Comparison of ENCODE assay signal across 8 mouse cellular contexts in the genomic region with DNA sequence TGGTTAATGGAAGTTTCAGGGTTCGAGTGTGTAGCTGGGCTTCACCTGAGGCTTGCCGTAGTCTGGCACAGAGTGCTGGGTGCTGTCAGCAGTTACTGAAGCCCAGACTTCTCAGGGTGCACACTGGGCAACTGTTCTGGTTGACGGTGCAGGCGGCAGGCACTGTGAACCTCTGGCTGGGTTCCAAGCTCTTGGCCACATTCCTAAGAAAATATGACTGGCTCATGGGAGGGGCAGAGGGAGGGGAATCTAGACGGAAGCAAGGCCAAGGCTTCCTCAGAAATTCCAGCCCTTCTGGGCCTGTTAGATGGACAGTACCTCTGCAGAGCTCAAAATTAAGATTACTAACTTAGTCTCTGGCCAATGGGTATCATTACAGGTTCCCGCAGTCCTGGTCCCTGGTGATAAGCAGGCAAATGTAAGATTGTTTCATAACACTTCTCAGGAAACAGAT. TPM values are rescaled to one million over a fixed set of nuclear protein-coding genes. Genes with fewer than 3 reads are reported as not detected.
DNase-seq lines count a peak whose midpoint lies in the region; ATAC-seq and TF ChIP-seq lines count a peak whose summit lies in the region.

No protein-coding gene starts in this region.

- peaks cover 3% of the 10 kb centered on the region; the same call in 1 of the 2 replicates for H3K4me1 ChIP-seq in embryonic facial prominence, embryonic 11.5 days (ENCODE audit: control insufficient read depth, insufficient read depth, low read length)
- H3K4me1 ChIP-seq in embryonic facial prominence, embryonic 10.5 days, result peaks cover 39% of the 10 kb centered on the region
- H3K4me1 ChIP-seq in heart, embryonic 12.5 days (replicated peaks), result peaks cover 78% of the 10 kb centered on the region
- peaks cover 15% of the 10 kb centered on the region for H3K4me1 ChIP-seq in kidney, postnatal 0 days (replicated peaks; ENCODE audit: insufficient read depth, low read length)

- H3K9me3 ChIP-seq in embryonic facial prominence, embryonic 11.5 days (replicated peaks; ENCODE audit: control insufficient read depth, low read length), result no peaks in the 10 kb centered on the region
- H3K9me3 ChIP-seq in embryonic facial prominence, embryonic 10.5 days, result no peaks in the 10 kb centered on the region
- H3K9me3 ChIP-seq in heart, embryonic 12.5 days (replicated peaks), result no peaks in the 10 kb centered on the region
- no peaks in the 10 kb centered on the region for H3K9me3 ChIP-seq in kidney, postnatal 0 days (replicated peaks; ENCODE audit: low read length)

- no peak for ATAC-seq in embryonic facial prominence, embryonic 11.5 days (replicated peaks; ENCODE audit: insufficient number of reproducible peaks, low FRiP score, low TSS enrichment, low read depth)
- peak; percentile 29; the same call in 1 of the 2 replicates for ATAC-seq in common myeloid progenitor, adult 5-6 weeks (replicated peaks; ENCODE audit: low read depth, poor library complexity, severe bottlenecking)
- peak; percentile 77 for ATAC-seq in heart, embryonic 12.5 days (ENCODE audit: insufficient number of reproducible peaks, low FRiP score)
- peak; percentile 93 for ATAC-seq in kidney, postnatal 0 days (replicated peaks; ENCODE audit: low FRiP score, low read depth)
- ATAC-seq in megakaryocyte, adult 5-6 weeks (ENCODE audit: poor library complexity, severe bottlenecking), result no peak

- H3K9ac ChIP-seq in embryonic facial prominence, embryonic 11.5 days (replicated peaks; ENCODE audit: low read length), result no peak overlapping the region
- H3K9ac ChIP-seq in heart, embryonic 12.5 days, result no peak overlapping the region
- no peak overlapping the region for H3K9ac ChIP-seq in kidney, postnatal 0 days (ENCODE audit: low read depth, low read length)

- TF ChIP-seq CTCF in kidney, postnatal 0 days (IDR thresholded peaks at IDR 0.05; ENCODE audit: low read depth), result no peak

- no peaks in the 10 kb centered on the region for H3K27me3 ChIP-seq in embryonic facial prominence, embryonic 11.5 days (ENCODE audit: control insufficient read depth, insufficient read depth, low read length)
- H3K27me3 ChIP-seq in embryonic facial prominence, embryonic 10.5 days (replicated peaks; ENCODE audit: low read depth, poor library complexity, severe bottlenecking), result no peaks in the 10 kb centered on the region
- H3K27me3 ChIP-seq in heart, embryonic 12.5 days (replicated peaks), result no peaks in the 10 kb centered on the region
- H3K27me3 ChIP-seq in kidney, postnatal 0 days (ENCODE audit: insufficient read depth, low read length), result no peaks in the 10 kb centered on the region

- no peak overlapping the region for H3K27ac ChIP-seq in embryonic facial prominence, embryonic 11.5 days (replicated peaks; ENCODE audit: low read depth, low read length)
- H3K27ac ChIP-seq in embryonic facial prominence, embryonic 10.5 days (replicated peaks), result no peak overlapping the region
- peak overlapping the region; percentile 85 for H3K27ac ChIP-seq in heart, embryonic 12.5 days (ENCODE audit: poor library complexity, severe bottlenecking)
- H3K27ac ChIP-seq in kidney, postnatal 0 days, result peak overlapping the region; percentile 68

- DNase-seq in embryonic facial prominence, embryonic 11.5 days (ENCODE audit: low spot score), result peak; percentile 37
- DNase-seq in embryonic facial prominence, embryonic 10.5 days (ENCODE audit: low spot score), result no peak
- peak; percentile 79 for DNase-seq in R1 (ENCODE audit: low read depth, low spot score)
- peak; percentile 86 for DNase-seq in kidney, postnatal 0 days (ENCODE audit: low spot score)
- DNase-seq in lung, postnatal 36 days, result peak; percentile 96

- 63% methylated on average over 6 of the region's 6 CpGs for WGBS in embryonic facial prominence, embryonic 11.5 days
- WGBS in embryonic facial prominence, embryonic 10.5 days, result 80% methylated on average over 6 of the region's 6 CpGs
- WGBS in heart, embryonic 12.5 days, result 20% methylated on average over 6 of the region's 6 CpGs
- 17% methylated on average over 6 of the region's 6 CpGs for WGBS in kidney, postnatal 0 days

- H3K36me3 ChIP-seq in embryonic facial prominence, embryonic 11.5 days (replicated peaks; ENCODE audit: control insufficient read depth, insufficient read depth, low read depth, low read length), result no peaks in the 10 kb centered on the region; the same call in 1 of the 2 replicates
- H3K36me3 ChIP-seq in embryonic facial prominence, embryonic 10.5 days (replicated peaks), result peaks cover 40% of the 10 kb centered on the region
- H3K36me3 ChIP-seq in heart, embryonic 12.5 days, result no peaks in the 10 kb centered on the region
- H3K36me3 ChIP-seq in kidney, postnatal 0 days (ENCODE audit: insufficient read depth, low read length), result no peaks in the 10 kb centered on the region

- H3K4me3 ChIP-seq in embryonic facial prominence, embryonic 11.5 days (ENCODE audit: low read depth, low read length), result no peak overlapping the region
- H3K4me3 ChIP-seq in embryonic facial prominence, embryonic 10.5 days, result no peak overlapping the region
- no peak overlapping the region for H3K4me3 ChIP-seq in heart, embryonic 12.5 days
- H3K4me3 ChIP-seq in kidney, postnatal 0 days (replicated peaks; ENCODE audit: low read depth, low read length), result no peak overlapping the region

- no peak overlapping the region for H3K4me2 ChIP-seq in embryonic facial prominence, embryonic 11.5 days (ENCODE audit: low read depth, low read length)
- H3K4me2 ChIP-seq in heart, embryonic 12.5 days, result 0 out of 2 replicates have a peak overlapping the region, but pooled peaks have one; percentile 27
- H3K4me2 ChIP-seq in kidney, postnatal 0 days (ENCODE audit: low read length), result peak overlapping the region; percentile 2; the same call in 1 of the 2 replicates

RNA-seq across cellular contexts. Expression of a gene that starts 13.6 kb away (rescaled TPM):
- 14.0 and 14.1 TPM in 2 replicates for polyA plus RNA-seq in embryonic facial prominence, embryonic 11.5 days (2014; fragmentation: Nextera tagmentation; extraction: Ambion mirVana)
- 16.5 and 17.3 TPM in 2 replicates for polyA plus RNA-seq in embryonic facial prominence, embryonic 10.5 days (2016; fragmentation: Nextera tagmentation; extraction: Ambion mirVana)
- total RNA-seq in common myeloid progenitor, adult 5-6 weeks (2017), result 25.4 and 40.5 TPM in 2 replicates
- polyA plus RNA-seq in heart, embryonic 12.5 days (2016; fragmentation: Nextera tagmentation; extraction: Ambion mirVana), result 13.2 and 14.5 TPM in 2 replicates
- 10.4 and 12.0 TPM in 2 replicates for polyA plus RNA-seq in kidney, postnatal 0 days (2015; fragmentation: Nextera tagmentation; extraction: Ambion mirVana)
- total RNA-seq in megakaryocyte, adult 5-6 weeks (2015), result 20.1 and 20.2 TPM in 2 replicates
- total RNA-seq in megakaryocyte, adult 5-6 weeks (2017), result 22.7 and 22.8 TPM in 2 replicates

Comparison
In these comparisons a context has a peak if more than half of its experiments do, and no peak if none do; other contexts are left out.
1. ATAC-seq: peak in common myeloid progenitor, adult 5-6 weeks (single experiment), heart, embryonic 12.5 days (single experiment) and kidney, postnatal 0 days (single experiment); none in embryonic facial prominence, embryonic 11.5 days (single experiment) and megakaryocyte, adult 5-6 weeks (single experiment).
2. H3K27ac ChIP-seq: peak in heart, embryonic 12.5 days (single experiment) and kidney, postnatal 0 days (single experiment); none in embryonic facial prominence, embryonic 11.5 days (single experiment) and embryonic facial prominence, embryonic 10.5 days (single experiment).